Mouse (Mus musculus): ENCODE results near the gene Zfp575. TPM values are rescaled to one million over a fixed set of nuclear protein-coding genes. Genes with fewer than 3 reads are reported as not detected.

The Zfp575 gene
- total and polyA plus RNA-seq, 3 experiments: 0.05 TPM; not detected in 2

DNA sequence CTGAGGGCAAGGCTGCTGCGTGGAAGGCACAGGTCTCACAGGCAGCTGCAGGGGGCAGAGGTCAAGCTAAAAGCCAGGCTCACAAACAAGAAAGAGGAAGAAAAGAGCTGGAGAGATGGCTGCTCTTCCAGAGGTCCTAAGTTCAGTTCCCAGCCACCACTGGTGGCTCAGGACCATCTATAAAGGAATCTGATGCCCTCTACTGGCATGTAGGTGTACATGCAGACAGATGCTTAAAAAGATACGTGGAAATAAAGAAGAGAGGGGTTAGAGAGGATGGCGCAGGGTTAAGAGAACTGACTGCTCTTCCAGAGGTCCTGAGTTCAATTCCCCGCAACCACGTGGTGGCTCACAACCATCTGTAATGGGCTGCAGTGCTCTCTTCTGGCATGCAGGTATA, 15.0 kb downstream of the Zfp575 start:
- H3K4me1 ChIP-seq (ENCODE audit: insufficient read depth, low read depth, low read length): peaks cover 2% of the 10 kb centered on the region; the same call in 1 of the 2 replicates
- 0 out of 2 replicates have a peak, but pooled peaks have one; percentile 28 for TF ChIP-seq CTCF (IDR thresholded peaks at IDR 0.05; ENCODE audit: low read depth, low read length)
- no peak for TF ChIP-seq GATA2 (IDR thresholded peaks at IDR 0.05; ENCODE audit: borderline replicate concordance, low read depth, low read length)
- no peak for TF ChIP-seq TAL1 (conservative IDR thresholded peaks at IDR 0.05; ENCODE audit: low read depth, low read length)
- H3K9me3 ChIP-seq (replicated peaks): no peaks in the 10 kb centered on the region
- DNase-seq (ENCODE audit: low spot score) (no peak), ATAC-seq (ENCODE audit: extremely low read depth, insufficient number of reproducible peaks, low FRiP score, poor library complexity, severe bottlenecking) (no peak)
- peaks cover 74% of the 10 kb centered on the region for H3K36me3 ChIP-seq (replicated peaks)
- 0 out of 2 replicates have a peak, but pooled peaks cover 3% of the 10 kb centered on the region for H3K27me3 ChIP-seq (ENCODE audit: insufficient read depth, low read length)
- H3K4me3 ChIP-seq (ENCODE audit: low read depth, low read length): no peak overlapping the region

DNA sequence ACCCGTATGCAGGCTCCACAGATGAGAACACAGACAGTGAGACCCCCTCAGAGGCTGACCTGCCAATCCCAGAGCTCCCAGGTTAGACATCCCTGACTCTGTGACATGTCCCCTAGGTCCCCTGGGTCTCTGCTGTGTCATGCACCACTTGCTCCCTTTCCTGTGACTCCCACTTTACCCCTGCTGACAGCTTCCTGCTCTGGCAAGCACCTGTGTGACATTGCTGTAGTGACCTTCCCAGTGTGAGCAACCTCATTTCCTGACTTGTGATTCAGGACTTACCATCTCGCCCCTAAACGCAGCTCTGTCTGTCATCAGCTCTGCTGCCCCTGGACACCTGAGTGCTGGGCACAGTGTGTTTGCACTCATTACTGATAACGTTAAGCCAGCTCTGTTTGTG, 16.4 kb downstream of the Zfp575 start:
- Histone ChIP-seq H3K4me3 (ENCODE audit: low read depth, low read length) (no peak overlapping the region), H3K9me3 (replicated peaks) (no peaks in the 10 kb centered on the region), H3K36me3 (replicated peaks) (peaks cover 88% of the 10 kb centered on the region), H3K27me3 (ENCODE audit: insufficient read depth, low read length) (no peaks in the 10 kb centered on the region), H3K4me1 (ENCODE audit: insufficient read depth, low read depth, low read length) (peaks cover 2% of the 10 kb centered on the region; the same call in 1 of the 2 replicates)
- TF ChIP-seq GATA2 (IDR thresholded peaks at IDR 0.05; ENCODE audit: borderline replicate concordance, low read depth, low read length) (no peak), CTCF (IDR thresholded peaks at IDR 0.05; ENCODE audit: low read depth, low read length) (no peak), POLR2AphosphoS5 (IDR thresholded peaks at IDR 0.05; ENCODE audit: insufficient replicate concordance, low read depth, low read length) (no peak), TAL1 (conservative IDR thresholded peaks at IDR 0.05; ENCODE audit: low read depth, low read length) (no peak), GATA1 (IDR thresholded peaks at IDR 0.05; ENCODE audit: borderline replicate concordance, low read length) (no peak)
- ATAC-seq (ENCODE audit: extremely low read depth, insufficient number of reproducible peaks, low FRiP score, poor library complexity, severe bottlenecking): no peak
- no peak for DNase-seq (ENCODE audit: low spot score)

DNA sequence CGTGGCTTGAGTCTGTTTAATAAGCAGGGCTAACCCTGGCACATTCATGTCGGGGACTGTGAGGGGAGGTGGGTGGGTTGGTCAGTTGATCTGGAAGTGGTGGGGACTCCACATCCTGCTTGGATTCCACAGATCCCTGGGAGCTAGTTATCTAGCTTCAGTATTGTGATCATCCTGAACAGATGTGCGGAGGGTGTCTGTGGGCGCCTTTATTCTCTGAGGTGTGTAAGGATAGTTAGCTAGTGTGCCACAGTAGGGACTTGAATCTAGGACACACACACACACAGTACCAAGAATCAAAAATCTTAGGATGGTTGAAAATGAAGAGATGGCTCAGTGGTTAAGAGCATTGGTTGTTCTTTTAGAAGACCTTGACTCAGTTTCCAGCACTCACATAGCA, 18.9 kb downstream of the Zfp575 start:
- no peaks in the 10 kb centered on the region for H3K27me3 ChIP-seq (ENCODE audit: insufficient read depth, low read length)
- DNase-seq (ENCODE audit: low spot score) (no peak), ATAC-seq (ENCODE audit: extremely low read depth, insufficient number of reproducible peaks, low FRiP score, poor library complexity, severe bottlenecking) (no peak)
- H3K4me3 ChIP-seq (ENCODE audit: low read depth, low read length): no peak overlapping the region
- H3K4me1 ChIP-seq (ENCODE audit: insufficient read depth, low read depth, low read length): peaks cover 2% of the 10 kb centered on the region; the same call in 1 of the 2 replicates
- TF ChIP-seq GATA2 (IDR thresholded peaks at IDR 0.05; ENCODE audit: borderline replicate concordance, low read depth, low read length) (no peak), POLR2AphosphoS5 (IDR thresholded peaks at IDR 0.05; ENCODE audit: insufficient replicate concordance, low read depth, low read length) (no peak), CTCF (IDR thresholded peaks at IDR 0.05; ENCODE audit: low read depth, low read length) (no peak), TAL1 (conservative IDR thresholded peaks at IDR 0.05; ENCODE audit: low read depth, low read length) (no peak), GATA1 (IDR thresholded peaks at IDR 0.05; ENCODE audit: borderline replicate concordance, low read length) (no peak)
- no peaks in the 10 kb centered on the region for H3K9me3 ChIP-seq (replicated peaks)
- peaks cover 98% of the 10 kb centered on the region for H3K36me3 ChIP-seq (replicated peaks)

DNA sequence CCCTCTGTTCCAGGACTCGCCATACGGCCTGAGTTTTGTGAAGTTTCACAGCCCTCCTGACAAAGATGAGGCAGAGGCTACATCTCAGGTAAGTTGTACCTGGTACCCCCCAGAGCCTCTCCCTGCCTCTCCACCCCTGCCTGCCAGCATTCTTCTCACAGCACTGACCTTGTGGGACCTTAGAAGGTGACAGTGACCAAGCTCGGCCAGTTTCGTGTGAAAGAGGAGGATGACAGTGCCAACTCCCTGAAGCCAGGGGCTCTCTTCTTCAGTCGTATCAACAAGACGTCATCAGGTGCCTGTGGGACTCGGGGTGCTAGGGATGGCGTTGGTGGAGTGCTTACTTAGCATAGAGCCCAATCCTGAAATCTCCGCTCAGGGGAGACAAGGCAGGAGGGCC, 21.2 kb downstream of the Zfp575 start:
- H3K4me3 ChIP-seq (ENCODE audit: low read depth, low read length): no peak overlapping the region
- ATAC-seq (ENCODE audit: extremely low read depth, insufficient number of reproducible peaks, low FRiP score, poor library complexity, severe bottlenecking) (no peak), DNase-seq (ENCODE audit: low spot score) (no peak)
- no peaks in the 10 kb centered on the region for H3K27me3 ChIP-seq (ENCODE audit: insufficient read depth, low read length)
- peaks cover 5% of the 10 kb centered on the region; the same call in 1 of the 2 replicates for H3K4me1 ChIP-seq (ENCODE audit: insufficient read depth, low read depth, low read length)
- no peak for TF ChIP-seq CTCF (IDR thresholded peaks at IDR 0.05; ENCODE audit: low read depth, low read length)
- H3K36me3 ChIP-seq (replicated peaks): peaks cover 98% of the 10 kb centered on the region
- no peaks in the 10 kb centered on the region for H3K9me3 ChIP-seq (replicated peaks)

DNA sequence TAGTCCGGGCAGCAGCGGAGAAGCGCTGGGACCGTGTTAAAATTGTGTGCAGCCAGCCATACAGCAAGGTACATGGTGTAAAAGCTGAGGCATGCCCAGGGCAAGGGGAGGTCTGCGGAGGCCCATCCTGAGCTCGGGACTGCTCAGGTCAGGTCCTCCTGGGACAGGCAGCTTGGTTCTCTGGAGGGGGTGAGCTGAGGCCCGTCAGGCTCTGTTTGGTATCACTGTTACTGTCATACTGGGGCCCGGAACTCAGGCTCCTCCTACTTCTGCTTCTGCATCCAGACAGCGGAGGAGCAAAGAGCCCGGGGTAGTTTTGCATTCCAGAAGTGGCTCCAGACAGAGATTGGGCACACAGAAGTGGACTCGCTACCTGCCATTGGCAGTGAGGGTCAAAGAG, 21.8 kb downstream of the Zfp575 start:
- peaks cover 98% of the 10 kb centered on the region for H3K36me3 ChIP-seq (replicated peaks)
- H3K4me1 ChIP-seq (ENCODE audit: insufficient read depth, low read depth, low read length): peaks cover 2% of the 10 kb centered on the region; the same call in 1 of the 2 replicates
- H3K27me3 ChIP-seq (ENCODE audit: insufficient read depth, low read length): no peaks in the 10 kb centered on the region
- TF ChIP-seq CTCF (IDR thresholded peaks at IDR 0.05; ENCODE audit: low read depth, low read length) (no peak), POLR2AphosphoS5 (IDR thresholded peaks at IDR 0.05; ENCODE audit: insufficient replicate concordance, low read depth, low read length) (no peak), TAL1 (conservative IDR thresholded peaks at IDR 0.05; ENCODE audit: low read depth, low read length) (no peak), GATA1 (IDR thresholded peaks at IDR 0.05; ENCODE audit: borderline replicate concordance, low read length) (no peak), GATA2 (IDR thresholded peaks at IDR 0.05; ENCODE audit: borderline replicate concordance, low read depth, low read length) (no peak)
- no peak overlapping the region for H3K4me3 ChIP-seq (ENCODE audit: low read depth, low read length)
- no peak for ATAC-seq (ENCODE audit: extremely low read depth, insufficient number of reproducible peaks, low FRiP score, poor library complexity, severe bottlenecking)
- H3K9me3 ChIP-seq (replicated peaks): no peaks in the 10 kb centered on the region
- DNase-seq (ENCODE audit: low spot score): no peak

- no peaks in the 10 kb centered on the region for H3K27me3 ChIP-seq (ENCODE audit: insufficient read depth, low read length)
- H3K4me1 ChIP-seq (ENCODE audit: insufficient read depth, low read depth, low read length): peaks cover 2% of the 10 kb centered on the region; the same call in 1 of the 2 replicates
- H3K9me3 ChIP-seq (replicated peaks): no peaks in the 10 kb centered on the region
- H3K4me3 ChIP-seq (ENCODE audit: low read depth, low read length): no peak overlapping the region
- DNase-seq (ENCODE audit: low spot score) (peak; percentile 74), ATAC-seq (ENCODE audit: extremely low read depth, insufficient number of reproducible peaks, low FRiP score, poor library complexity, severe bottlenecking) (peak; percentile 73; the same call in 1 of the 2 replicates)
- TF ChIP-seq GATA2 (IDR thresholded peaks at IDR 0.05; ENCODE audit: borderline replicate concordance, low read depth, low read length) (no peak), CTCF (IDR thresholded peaks at IDR 0.05; ENCODE audit: low read depth, low read length) (peak; percentile 99)
- peaks cover 98% of the 10 kb centered on the region for H3K36me3 ChIP-seq (replicated peaks)
These were observed 22.7 kb downstream of the Zfp575 start for GRCm38 (mm10) chr7:24564607-24565265.

DNA sequence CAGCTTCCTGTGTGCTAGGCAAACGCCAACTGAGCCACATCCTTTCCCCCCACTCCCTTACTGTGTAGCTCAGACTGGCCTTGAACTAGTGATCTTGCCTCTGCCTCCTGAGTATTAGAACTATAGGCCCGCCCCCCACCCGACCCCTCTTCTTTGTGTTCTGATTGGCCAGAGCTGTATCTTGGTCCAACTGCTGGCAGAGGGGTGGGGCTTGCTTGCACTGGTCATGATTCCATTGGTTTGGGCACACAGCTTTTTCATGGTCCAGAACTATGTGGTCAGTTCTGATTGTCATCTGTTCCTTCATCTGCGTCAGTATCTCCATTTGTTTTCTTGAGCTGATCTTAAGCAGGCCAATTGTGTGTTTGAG, 23.6 kb downstream of the Zfp575 start:
- ATAC-seq (ENCODE audit: extremely low read depth, insufficient number of reproducible peaks, low FRiP score, poor library complexity, severe bottlenecking): no peak
- H3K27me3 ChIP-seq (ENCODE audit: insufficient read depth, low read length): no peaks in the 10 kb centered on the region
- H3K36me3 ChIP-seq (replicated peaks): peaks cover 99% of the 10 kb centered on the region
- DNase-seq (ENCODE audit: low spot score): no peak
- TF ChIP-seq TAL1 (conservative IDR thresholded peaks at IDR 0.05; ENCODE audit: low read depth, low read length) (no peak), POLR2AphosphoS5 (IDR thresholded peaks at IDR 0.05; ENCODE audit: insufficient replicate concordance, low read depth, low read length) (no peak), CTCF (IDR thresholded peaks at IDR 0.05; ENCODE audit: low read depth, low read length) (no peak), GATA2 (IDR thresholded peaks at IDR 0.05; ENCODE audit: borderline replicate concordance, low read depth, low read length) (no peak), GATA1 (IDR thresholded peaks at IDR 0.05; ENCODE audit: borderline replicate concordance, low read length) (no peak)
- no peaks in the 10 kb centered on the region for H3K9me3 ChIP-seq (replicated peaks)
- H3K4me1 ChIP-seq (ENCODE audit: insufficient read depth, low read depth, low read length): peaks cover 6% of the 10 kb centered on the region; the same call in 1 of the 2 replicates
- no peak overlapping the region for H3K4me3 ChIP-seq (ENCODE audit: low read depth, low read length)
